Mouse (Mus musculus) midbrain, embryonic 15.5 days (tissue): Measurements from ENCODE around the gene AU022751. TPM values are rescaled to one million over a fixed set of nuclear protein-coding genes. Genes with fewer than 3 reads are reported as not detected.
"Not testable (repeated sequence)": the region's sequence is repeated elsewhere in the genome, so short reads cannot be mapped to it uniquely, and the experiment has no call there.

ENCODE experiments used
- ATAC-seq: fragments of 200-750 bp; cut with Nextera tagmentation; replicated peaks from 2 replicates; pipeline ENCODE4 v1.8.0; 2017; ENCODE audit warnings: moderate TSS enrichment
- H3K27ac ChIP-seq: fragments of 300-500 bp; sonication (generic); 2 replicates; pipeline ENCODE4 v1.5.1; 2015; ENCODE audit warnings: mild to moderate bottlenecking, inconsistent platforms
- H3K27me3 ChIP-seq: fragments of 300-500 bp; sonication (generic); replicated peaks from 2 replicates; pipeline ENCODE4 v1.6.1; 2015; ENCODE audit warnings: inconsistent platforms
- H3K36me3 ChIP-seq: fragments of 300-500 bp; sonication (generic); replicated peaks from 2 replicates; pipeline ENCODE4 v1.6.1; 2015; ENCODE audit warnings: inconsistent platforms
- H3K4me1 ChIP-seq: fragments of 300-500 bp; sonication (generic); 2 replicates; pipeline ENCODE4 v1.6.1; 2015; ENCODE audit warnings: inconsistent platforms
- H3K4me2 ChIP-seq: fragments of 300-500 bp; sonication (generic); 2 replicates; pipeline ENCODE4 v1.6.1; 2015; ENCODE audit warnings: inconsistent platforms, mild to moderate bottlenecking, moderate library complexity
- H3K4me3 ChIP-seq: fragments of 300-500 bp; sonication (generic); 2 replicates; pipeline ENCODE4 v1.5.1; 2015; ENCODE audit warnings: mild to moderate bottlenecking, inconsistent platforms
- H3K9ac ChIP-seq: fragments of 300-500 bp; sonication (generic); 2 replicates; pipeline ENCODE4 v1.6.1; 2015; ENCODE audit warnings: mild to moderate bottlenecking, inconsistent platforms
- H3K9me3 ChIP-seq: fragments of 300-500 bp; sonication (generic); 2 replicates; pipeline ENCODE4 v1.6.1; 2016; ENCODE audit warnings: inconsistent platforms
- WGBS: fragments of 180-500 bp; shearing (Covaris S2); methylation state at CpG from one replicate; pipeline ENCODE4 v1.1.7; 2015; ENCODE audit warnings: mixed read lengths; 5-methylcytosine and 5-hydroxymethylcytosine counted together
- microRNA-seq: library from miRNA; unstranded; fragments of <30 nt; microRNA quantifications from one replicate; pipeline ENCODE4, GENCODE M21; 2016
- polyA plus RNA-seq: library from polyadenylated mRNA; unstranded; fragments of >200 nt; fragmentation: Nextera tagmentation; extraction: Ambion mirVana; gene quantifications from 2 replicates; pipeline ENCODE4 v1.2.1, GENCODE M21; 2015

AU022751 gene
- polyA plus RNA-seq = 0.09 TPM in 1 of 2 replicates, not detected in the other

GRCm38 (mm10) chrX:6082954-6083680, at the start of gene AU022751:
Gene AU022751, minus strand, starts transcription at chrX:6083419.
- Histone ChIP-seq H3K9me3 (peaks cover 14% of the 10 kb centered on the region), H3K9ac (no peak within 1 kb of the TSS), H3K27ac (no peak within 1 kb of the TSS), H3K4me3 (no peak within 1 kb of the TSS), H3K4me2 (no peak within 1 kb of the TSS), H3K36me3 (no peaks in the 10 kb centered on the region), H3K27me3 (no peaks in the 10 kb centered on the region), H3K4me1 (no peaks in the 10 kb centered on the region)
- WGBS = 91% methylated on average over 39 of the region's 39 CpGs
- ATAC-seq = no peak

GRCm38 (mm10) chrX:6091996-6092757, 9.0 kb upstream of the AU022751 start:
- no peaks in the 10 kb centered on the region for H3K27me3 ChIP-seq
- no peaks in the 10 kb centered on the region for H3K36me3 ChIP-seq
- 19% methylated on average over 30 of the region's 30 CpGs for WGBS
- peak; percentile 97 for ATAC-seq
- no peaks in the 10 kb centered on the region for H3K9me3 ChIP-seq
- H3K4me3 ChIP-seq = peak overlapping the region; percentile 56
- H3K4me1 ChIP-seq = no peaks in the 10 kb centered on the region
- peak overlapping the region; percentile 49 for H3K4me2 ChIP-seq
- peak overlapping the region; percentile 52 for H3K9ac ChIP-seq
- peak overlapping the region; percentile 84 for H3K27ac ChIP-seq

- peak; percentile 81 for ATAC-seq
- H3K4me2 ChIP-seq = peak overlapping the region; percentile 49
- H3K27me3 ChIP-seq = no peaks in the 10 kb centered on the region
- 24% methylated on average over 12 of the region's 12 CpGs for WGBS
- H3K36me3 ChIP-seq = no peaks in the 10 kb centered on the region
- peak overlapping the region; percentile 56 for H3K4me3 ChIP-seq
- H3K27ac ChIP-seq = peak overlapping the region; percentile 84
- peak overlapping the region; percentile 52; the same call in 1 of the 2 replicates for H3K9ac ChIP-seq
- no peaks in the 10 kb centered on the region for H3K4me1 ChIP-seq
- no peaks in the 10 kb centered on the region for H3K9me3 ChIP-seq
These were observed 8.3 kb upstream of the AU022751 start for GRCm38 (mm10) chrX:6091547-6091946.

- H3K27me3 ChIP-seq = no peaks in the 10 kb centered on the region
- no peaks in the 10 kb centered on the region for H3K4me1 ChIP-seq
- no peak overlapping the region for H3K4me2 ChIP-seq
- H3K9ac ChIP-seq = no peak overlapping the region
- 93% methylated on average over 1 of the region's 1 CpGs for WGBS
- H3K4me3 ChIP-seq = no peak overlapping the region
- no peak overlapping the region for H3K27ac ChIP-seq
- no peaks in the 10 kb centered on the region for H3K36me3 ChIP-seq
- H3K9me3 ChIP-seq = no peaks in the 10 kb centered on the region
- ATAC-seq = no peak
These were observed 21.7 kb downstream of the AU022751 start for GRCm38 (mm10) chrX:6061563-6061962.

- not testable (repeated sequence) for H3K36me3 ChIP-seq, H3K27me3 ChIP-seq, H3K9me3 ChIP-seq, H3K9ac ChIP-seq, H3K4me1 ChIP-seq
- H3K4me2 ChIP-seq = peak overlapping the region; percentile 48
- peak overlapping the region; percentile 78 for H3K27ac ChIP-seq
- ATAC-seq = peak; percentile 74
- peak overlapping the region; percentile 42 for H3K4me3 ChIP-seq
- WGBS = 28% methylated on average over 23 of the region's 60 CpGs
These were observed 35.1 kb downstream of the AU022751 start for GRCm38 (mm10) chrX:6047936-6048614.

- not testable (repeated sequence) for H3K27me3 ChIP-seq, H3K36me3 ChIP-seq, H3K4me1 ChIP-seq, H3K9ac ChIP-seq, H3K9me3 ChIP-seq
- Histone ChIP-seq H3K4me2 (peak within 1 kb of the TSS; percentile 48; the same call in 1 of the 2 replicates), H3K27ac (peak within 1 kb of the TSS; percentile 78), H3K4me3 (peak within 1 kb of the TSS; percentile 42)
- WGBS = 7% methylated on average over 12 of the region's 121 CpGs
- peak; percentile 93 for ATAC-seq
These were observed 35.9 kb downstream of the AU022751 start, which contains the start of gene Nudt11 for GRCm38 (mm10) chrX:6047066-6047935. Gene Nudt11, plus strand, starts transcription at chrX:6047453.

Small RNA genes within 50 kb of the gene (microRNA-seq; reads per million reads assigned to microRNA genes)
- gene Gm27360 = not detected

Other genes starting within 250 kb of the AU022751 start
- gene Nudt11, start 36.0 kb downstream of the AU022751 start, polyA plus RNA-seq = 27.0 and 27.9 TPM in 2 replicates
- 57.8 and 64.1 TPM in 2 replicates for gene Nudt10, start 89.6 kb upstream of the AU022751 start, polyA plus RNA-seq
- 0.15 and 0.37 TPM in 2 replicates for gene Bmp15, start 237.3 kb upstream of the AU022751 start, polyA plus RNA-seq